Mouse (Mus musculus) testis, postnatal 14 days (tissue): ENCODE results near the gene Col19a1.

ENCODE experiments used
- DNase-seq: peaks from one replicate; pipeline ENCODE4 v3.0.0; 2021; ENCODE audit warnings: low spot score

The Col19a1 gene

GRCm38 (mm10) chr1:24310847-24311246, 276.4 kb downstream of the Col19a1 start:
- no peak for DNase-seq

GRCm38 (mm10) chr1:24310193-24310592, 277.1 kb downstream of the Col19a1 start:
- no peak for DNase-seq

DNA sequence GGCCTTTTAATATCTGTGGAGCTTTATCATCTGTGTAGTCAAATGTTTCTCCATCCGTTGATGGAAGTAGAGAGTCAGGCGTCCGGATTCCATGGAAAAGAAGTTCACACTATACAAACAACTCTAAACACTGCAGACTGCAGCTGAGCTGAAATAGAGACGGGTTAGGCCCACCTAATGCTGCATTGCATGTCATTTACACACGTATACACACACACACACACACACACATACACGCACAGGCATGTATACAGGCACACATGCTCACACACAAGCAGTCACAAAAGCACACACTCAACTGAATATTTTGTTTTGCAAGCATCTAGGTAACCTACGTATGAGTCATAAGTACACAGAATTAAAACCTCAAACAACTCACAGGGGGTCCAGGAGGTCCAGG, 284.2 kb downstream of the Col19a1 start:
- DNase-seq, result no peak

GRCm38 (mm10) chr1:24302674-24303073, 284.6 kb downstream of the Col19a1 start:
- DNase-seq, result peak; percentile 28

- DNase-seq, result no peak
Measured at GRCm38 (mm10) chr1:24300700-24301099, 286.6 kb downstream of the Col19a1 start.

- DNase-seq, result no peak
Measured at GRCm38 (mm10) chr1:24294979-24295942, 292.0 kb downstream of the Col19a1 start.

DNA sequence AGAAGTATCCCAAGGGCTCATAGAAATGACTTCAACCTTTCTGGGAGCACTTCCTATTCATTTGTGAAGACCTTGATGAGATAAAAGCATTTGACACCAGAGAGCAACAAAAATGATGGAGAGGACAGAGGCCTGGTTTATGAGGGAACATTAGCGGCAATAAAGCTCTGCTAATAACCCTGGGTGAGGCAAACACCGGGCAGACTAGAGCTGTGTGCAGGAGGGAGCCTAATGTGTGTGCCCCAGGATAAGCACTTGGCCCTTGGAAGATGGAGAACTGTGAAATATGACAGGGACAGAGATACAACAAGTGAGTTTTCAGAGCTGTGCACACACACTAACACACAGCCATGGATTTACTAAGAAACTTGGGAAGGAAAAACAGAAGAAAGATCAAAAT, 294.8 kb downstream of the Col19a1 start:
- DNase-seq, result no peak

DNA sequence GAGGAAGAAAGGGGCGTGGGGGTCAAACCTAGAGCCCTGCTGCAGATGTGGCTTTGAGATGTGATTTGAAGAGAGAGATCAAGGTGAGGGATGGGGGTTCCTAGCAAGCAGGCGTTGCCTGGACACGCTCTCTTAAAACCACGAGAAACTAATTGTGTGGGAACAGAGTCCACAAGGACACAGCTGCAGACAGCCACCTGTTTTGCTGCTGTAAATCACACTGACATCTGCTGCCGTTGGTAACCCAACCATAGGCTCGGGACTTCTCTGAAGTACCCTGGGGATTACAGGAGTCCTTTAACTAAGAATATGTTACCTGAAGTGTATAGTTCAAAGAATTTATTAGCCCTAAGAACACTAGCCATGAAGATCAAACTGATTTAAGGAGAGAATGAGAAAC, 300.9 kb downstream of the Col19a1 start:
- no peak for DNase-seq

GRCm38 (mm10) chr1:24267022-24267421, 320.2 kb downstream of the Col19a1 start:
- no peak for DNase-seq

GRCm38 (mm10) chr1:24261181-24261580, 326.1 kb downstream of the Col19a1 start:
- DNase-seq, result no peak

- DNase-seq, result no peak
Measured at GRCm38 (mm10) chr1:24259419-24259818, 327.9 kb downstream of the Col19a1 start.

GRCm38 (mm10) chr1:24257961-24258360, 329.3 kb downstream of the Col19a1 start:
- DNase-seq, result no peak

DNA sequence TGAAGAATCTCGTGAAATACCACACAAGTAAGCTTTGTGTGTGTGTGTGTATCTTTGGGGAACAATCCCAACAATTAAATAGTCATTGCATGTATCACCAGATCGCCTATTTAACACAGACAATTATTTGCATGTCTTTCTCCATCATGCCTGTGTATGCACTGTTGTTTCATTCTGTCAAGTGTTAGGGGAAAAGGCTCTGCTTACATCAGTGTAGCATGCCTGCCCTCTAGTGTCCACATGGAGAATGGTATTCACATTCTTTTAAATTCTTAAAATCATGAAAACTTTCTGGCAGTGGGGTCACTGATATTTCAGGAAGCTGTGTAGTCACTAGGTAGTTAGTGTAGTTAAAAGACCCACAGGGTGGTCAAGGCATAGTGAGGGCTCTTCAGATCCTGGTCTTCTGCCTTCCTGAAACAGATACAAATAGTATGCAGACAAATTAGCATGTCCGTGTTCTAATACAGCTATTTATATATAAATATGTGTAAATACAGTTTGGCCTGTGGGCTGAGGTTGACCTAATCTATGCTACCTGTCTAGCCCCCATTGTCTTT, 338.1 kb downstream of the Col19a1 start:
- DNase-seq, result no peak

DNA sequence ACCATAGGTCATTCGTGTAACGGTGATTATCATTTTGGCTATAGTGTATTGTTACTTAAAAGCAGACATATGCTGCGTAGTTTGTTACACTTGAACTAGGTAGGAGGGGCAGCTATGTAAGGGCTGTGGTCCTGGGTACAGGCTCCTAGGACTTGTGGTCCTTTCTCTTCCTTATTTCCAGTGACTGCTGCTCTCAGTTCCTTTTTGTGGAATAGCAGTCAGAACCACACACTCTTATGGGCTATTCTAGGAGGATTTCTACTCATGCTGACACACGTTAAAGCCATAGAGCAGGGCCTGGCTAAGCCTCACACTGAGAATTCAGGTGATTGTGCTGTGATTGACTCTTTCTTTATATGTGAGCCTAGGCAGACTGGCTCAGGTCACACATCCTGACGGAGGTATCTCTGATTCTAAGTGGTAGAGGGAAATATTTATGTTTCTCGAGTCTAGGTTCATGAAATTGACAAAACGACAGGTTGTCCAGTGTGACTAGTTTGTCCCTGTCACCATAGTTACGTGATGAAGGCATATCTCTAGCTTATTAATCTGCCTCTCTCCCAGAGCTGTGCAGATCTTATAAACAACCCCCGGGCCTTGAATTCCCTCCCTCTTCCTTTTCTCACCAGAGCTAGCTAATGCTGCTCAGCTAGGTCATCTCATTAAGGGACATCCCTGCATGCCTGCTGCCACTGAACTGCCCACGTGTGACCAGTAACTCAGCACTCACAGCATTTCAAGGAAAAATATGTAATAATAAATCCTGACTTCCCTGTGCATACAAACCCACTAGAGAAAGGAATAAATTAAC, 338.8 kb downstream of the Col19a1 start:
- DNase-seq, result no peak

- DNase-seq, result peak; percentile 8
Measured at GRCm38 (mm10) chr1:24245700-24246375, 341.4 kb downstream of the Col19a1 start.

DNA sequence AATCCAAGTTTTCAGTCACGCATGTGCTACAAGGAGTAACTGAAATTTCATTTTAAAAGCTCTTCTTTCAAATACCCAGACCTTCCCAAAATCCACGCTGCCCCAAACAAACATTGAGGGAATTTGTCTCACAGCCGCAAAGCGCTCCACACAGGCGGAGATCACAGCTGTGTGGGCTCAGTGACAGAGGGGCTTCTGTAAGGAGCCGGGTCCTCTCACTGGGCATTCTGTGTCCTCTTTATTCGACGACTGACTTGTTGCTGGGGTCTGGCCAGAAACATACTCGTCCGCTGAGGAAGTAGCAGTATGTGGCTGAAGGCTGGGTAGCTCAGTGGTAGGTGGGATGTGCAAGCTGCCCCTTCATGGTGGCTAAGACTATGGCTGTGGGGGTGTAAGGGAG, 342.3 kb downstream of the Col19a1 start:
- DNase-seq, result no peak

DNA sequence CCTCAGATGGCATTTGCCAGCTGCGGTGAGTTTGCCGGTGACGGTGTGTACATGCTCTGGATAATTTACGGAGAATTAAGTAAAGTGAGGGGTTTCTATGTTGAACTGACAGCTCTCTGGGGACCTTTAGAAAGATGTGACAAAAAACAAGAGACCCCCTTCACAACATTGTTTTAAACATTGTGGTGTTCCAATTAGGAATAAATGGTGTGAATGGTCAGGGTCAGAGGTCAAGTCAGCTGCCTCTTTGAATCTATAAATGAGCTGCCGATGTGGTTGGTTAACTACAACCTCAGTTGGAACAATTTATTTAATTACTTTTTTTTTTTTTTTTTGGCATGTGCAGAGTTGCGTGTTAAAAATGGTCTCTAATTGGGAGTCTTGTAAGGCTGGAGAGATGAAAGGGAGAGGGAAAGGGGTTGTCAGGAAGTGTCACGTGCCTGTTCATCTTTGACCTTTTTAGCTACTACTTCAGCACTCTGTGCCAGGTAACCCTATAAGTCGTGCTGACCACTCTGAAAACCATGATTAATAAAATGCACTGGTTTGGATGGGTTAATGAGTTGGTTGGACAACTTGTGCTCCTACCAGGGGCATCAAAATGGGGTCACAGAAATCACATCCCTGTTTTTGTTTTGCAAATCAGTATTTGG, 347.1 kb downstream of the Col19a1 start:
- DNase-seq, result no peak

DNA sequence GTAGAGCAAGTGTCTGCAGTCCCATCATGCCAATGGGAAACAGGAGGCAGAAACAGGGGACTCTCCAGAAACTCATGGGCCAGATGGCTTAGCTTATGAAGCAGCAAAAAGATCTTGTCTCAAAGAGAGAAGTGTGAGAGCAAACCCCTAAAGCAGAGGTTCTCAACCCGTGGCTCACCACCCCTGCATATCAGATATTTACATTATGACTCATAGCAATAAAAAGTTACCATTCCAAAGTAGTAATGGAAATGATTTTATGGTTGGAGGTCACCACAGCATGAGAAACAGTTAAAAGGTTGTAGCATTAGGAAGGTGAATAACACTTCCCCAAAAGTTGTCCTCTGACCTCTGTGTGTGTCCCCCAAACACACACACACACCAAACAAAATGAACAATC, 350.9 kb downstream of the Col19a1 start:
- no peak for DNase-seq

GRCm38 (mm10) chr1:24231504-24232270, 355.6 kb downstream of the Col19a1 start:
- DNase-seq, result no peak

DNA sequence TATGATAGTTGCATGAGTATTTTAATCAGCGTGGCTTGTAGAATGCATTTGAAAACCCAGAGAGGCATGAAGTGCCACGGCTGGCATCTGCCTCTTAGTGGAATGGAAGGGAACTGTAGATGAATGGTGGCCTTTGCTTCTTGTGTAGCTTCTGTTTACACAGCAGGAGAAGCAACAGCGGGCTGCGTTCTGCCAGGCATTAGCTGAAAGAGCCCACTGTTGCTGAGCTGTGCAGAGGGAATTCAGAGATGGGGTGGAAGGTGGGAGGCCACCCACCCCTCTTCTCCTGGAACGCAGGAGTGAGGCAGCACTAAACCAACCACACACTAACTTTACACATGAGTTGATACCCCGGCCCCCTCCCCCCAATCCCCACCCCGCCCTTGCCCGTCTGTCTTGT, 356.8 kb downstream of the Col19a1 start:
- no peak for DNase-seq

DNA sequence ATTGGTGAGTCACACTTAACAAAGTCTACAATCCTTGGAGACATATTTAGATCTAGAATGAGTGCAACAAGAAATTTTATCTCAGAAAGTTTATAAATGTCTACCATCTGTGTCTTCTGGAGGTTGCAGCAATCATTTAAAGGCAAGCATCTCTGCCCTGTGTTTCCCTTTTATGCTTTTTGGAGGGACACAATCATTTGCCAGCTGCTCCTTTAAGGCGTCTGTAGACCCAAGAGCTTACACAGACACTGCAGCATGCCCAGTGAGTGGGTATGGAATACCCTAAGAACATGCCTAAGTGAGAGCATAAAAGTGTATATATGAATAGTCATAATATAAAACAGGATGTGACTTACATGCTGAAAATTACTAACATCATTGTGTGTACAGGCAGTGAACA, 357.7 kb downstream of the Col19a1 start:
- DNase-seq, result no peak
